Mouse (Mus musculus) bone marrow macrophage, adult 2 months (primary cell): ENCODE measurements around the gene Wdfy3.

Experiments used
- CTCF ChIP-seq: IDR thresholded peaks from 2 replicates; pipeline ENCODE4 v1.5.1; 2012; ENCODE audit warnings: low read depth, mild to moderate bottlenecking, low read length, moderate library complexity
- POLR2A ChIP-seq: IDR thresholded peaks from 2 replicates; pipeline ENCODE4 v1.6.1; 2012; ENCODE audit warnings: mild to moderate bottlenecking, low read depth, low read length, borderline replicate concordance

- TF ChIP-seq POLR2A (no peak), CTCF (no peak)
Observed at GRCm38 (mm10) chr5:101832991-101833390, 236.7 kb downstream of the Wdfy3 start.
